Mouse (Mus musculus): Measurements from ENCODE around the gene Pip4k2b.
A peak's percentile ranks its signal among the peaks of the same experiment; 100 is the strongest.
"Not testable (repeated sequence)": the region's sequence is repeated elsewhere in the genome, so short reads cannot be mapped to it uniquely, and the experiment has no call there.

The Pip4k2b gene

GRCm38 (mm10) chr11:97753277-97753676, 8.8 kb upstream of the Pip4k2b start:
- no peak for DNase-seq (ENCODE audit: low spot score)

GRCm38 (mm10) chr11:97748496-97748895, 4.0 kb upstream of the Pip4k2b start:
- DNase-seq (ENCODE audit: low spot score), result no peak

GRCm38 (mm10) chr11:97747773-97748172, 3.3 kb upstream of the Pip4k2b start:
- peak; percentile 19 for DNase-seq (ENCODE audit: low spot score)

- DNase-seq (ENCODE audit: low spot score), result no peak
Observed at GRCm38 (mm10) chr11:97745331-97745721, 822 bp upstream of the Pip4k2b start.

- DNase-seq (ENCODE audit: low spot score), result peak; percentile 99
Observed at GRCm38 (mm10) chr11:97744718-97745330, 320 bp upstream of the Pip4k2b start.

GRCm38 (mm10) chr11:97743423-97743822, 1.1 kb downstream of the Pip4k2b start:
- no peak for DNase-seq (ENCODE audit: low spot score)

- no peak for DNase-seq (ENCODE audit: low spot score)
Observed at GRCm38 (mm10) chr11:97742591-97742990, 1.9 kb downstream of the Pip4k2b start.

- no peak for DNase-seq (ENCODE audit: low spot score)
Observed at GRCm38 (mm10) chr11:97742157-97742556, 2.3 kb downstream of the Pip4k2b start.

- DNase-seq (ENCODE audit: low spot score), result peak; percentile 37
Observed at GRCm38 (mm10) chr11:97740190-97740589, 4.3 kb downstream of the Pip4k2b start.

GRCm38 (mm10) chr11:97739155-97739554, 5.3 kb downstream of the Pip4k2b start:
- DNase-seq (ENCODE audit: low spot score), result no peak

- DNase-seq (ENCODE audit: low spot score), result no peak
Observed at GRCm38 (mm10) chr11:97738703-97739102, 5.8 kb downstream of the Pip4k2b start.

GRCm38 (mm10) chr11:97737600-97737999, 6.9 kb downstream of the Pip4k2b start:
- no peak for DNase-seq (ENCODE audit: low spot score)

- DNase-seq (ENCODE audit: low spot score), result no peak
Observed at GRCm38 (mm10) chr11:97736645-97737044, 7.9 kb downstream of the Pip4k2b start.

GRCm38 (mm10) chr11:97734810-97735209, 9.7 kb downstream of the Pip4k2b start:
- DNase-seq (ENCODE audit: low spot score), result not testable (repeated sequence)

GRCm38 (mm10) chr11:97733689-97734088, 10.8 kb downstream of the Pip4k2b start:
- no peak for DNase-seq (ENCODE audit: low spot score)

- no peak for DNase-seq (ENCODE audit: low spot score)
Observed at GRCm38 (mm10) chr11:97728730-97729129, 15.8 kb downstream of the Pip4k2b start.

- DNase-seq (ENCODE audit: low spot score), result no peak
Observed at GRCm38 (mm10) chr11:97728311-97728710, 16.2 kb downstream of the Pip4k2b start.

GRCm38 (mm10) chr11:97723709-97724108, 20.8 kb downstream of the Pip4k2b start:
- DNase-seq (ENCODE audit: low spot score), result no peak

GRCm38 (mm10) chr11:97721338-97721737, 23.2 kb downstream of the Pip4k2b start:
- no peak for DNase-seq (ENCODE audit: low spot score)

GRCm38 (mm10) chr11:97719041-97719440, 25.5 kb downstream of the Pip4k2b start:
- DNase-seq (ENCODE audit: low spot score), result no peak

- DNase-seq (ENCODE audit: low spot score), result no peak
Observed at GRCm38 (mm10) chr11:97718281-97718860, 26.1 kb downstream of the Pip4k2b start.

GRCm38 (mm10) chr11:97717369-97718280, 26.9 kb downstream of the Pip4k2b start:
- DNase-seq (ENCODE audit: low spot score), result no peak

- DNase-seq (ENCODE audit: low spot score), result no peak
Observed at GRCm38 (mm10) chr11:97716021-97716420, 28.5 kb downstream of the Pip4k2b start.

Data from urinary bladder, postnatal 14 days (tissue).